Mouse (Mus musculus) small intestine, adult 10 weeks (tissue): Measurements from ENCODE around the gene Tdrd12. TPM values are rescaled to one million over a fixed set of nuclear protein-coding genes. Genes with fewer than 3 reads are reported as not detected.

Experiments
- polyA plus RNA-seq: library from polyadenylated mRNA; stranded (reverse); fragments of 350-450 nt; fragmentation: Illumina TruSeq; extraction: RNeasy Lipid Tissue Mini Kit (QIAGEN cat#74804); gene quantifications from one replicate; pipeline ENCODE4 v1.2.3, GENCODE M21; 2014; ENCODE audit warnings: low replicate concordance

Gene Tdrd12
- 0.78 TPM for polyA plus RNA-seq

GRCm38 (mm10) chr7:35537562-35537961, at the start of gene Tdrd12:
Gene Tdrd12, minus strand, starts transcription at chr7:35537745.

DNA sequence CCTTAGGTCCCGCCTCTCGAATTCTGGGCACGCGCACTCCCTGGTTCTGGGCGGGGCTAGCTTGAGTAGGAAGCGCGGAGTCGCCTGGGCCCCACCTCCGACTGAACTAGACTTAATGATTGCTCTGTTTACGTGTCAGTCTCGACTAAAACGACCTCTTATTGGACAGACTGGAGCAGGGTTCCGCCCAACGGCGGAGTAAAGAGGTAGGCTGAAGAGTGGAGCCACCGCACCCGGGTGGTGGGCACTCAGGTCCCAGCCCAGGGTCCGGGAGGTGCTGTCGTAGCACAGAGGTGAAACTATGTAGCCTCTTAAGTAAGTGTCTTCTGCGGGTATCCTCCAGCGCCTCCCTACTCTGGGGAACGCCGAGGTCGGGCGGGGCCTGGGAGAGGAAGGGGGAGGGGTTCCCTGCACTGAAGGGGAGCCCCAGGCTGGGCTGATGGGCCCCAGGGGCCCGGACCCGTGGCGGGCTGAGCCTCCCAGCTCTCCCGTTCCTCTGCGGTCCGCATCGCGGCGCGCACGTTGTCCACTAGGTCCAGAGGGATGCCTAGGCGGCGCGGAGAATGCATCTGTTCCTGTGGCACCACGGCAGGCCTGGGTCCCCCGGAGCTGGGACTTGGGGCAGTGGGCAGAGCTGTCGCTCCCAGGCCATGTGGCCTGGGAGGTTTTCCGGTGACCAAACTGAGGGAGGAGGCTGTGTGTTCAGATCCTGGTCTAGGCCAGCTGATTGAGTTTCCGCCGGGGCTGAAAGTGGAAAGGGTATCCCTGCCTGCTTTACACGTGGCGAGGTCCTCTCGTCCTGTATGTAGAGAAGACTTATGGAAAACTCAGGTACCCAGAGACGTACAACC, 48.7 kb upstream of the Tdrd12 start, which contains the start of gene Ankrd27:
TSS of gene Ankrd27 (plus strand) at position 190 of the 851 bp plus-strand sequence.

GRCm38 (mm10) chr7:35585191-35586054, 47.9 kb upstream of the Tdrd12 start, which contains the start of gene Rgs9bp:
Gene Rgs9bp, minus strand, starts transcription at chr7:35585582.

GRCm38 (mm10) chr7:35556205-35556603, 18.7 kb upstream of the Tdrd12 start, which contains the start of gene Nudt19:
Gene Nudt19, minus strand, starts transcription at chr7:35556304.

GRCm38 (mm10) chr7:35447996-35448846, 89.3 kb downstream of the Tdrd12 start, which contains the start of gene Slc7a9:
Gene Slc7a9, plus strand, starts transcription at chr7:35448796.

Other genes with a start within 250 kb of the Tdrd12 start
- 5.7 TPM for gene Gpatch1, start 219.3 kb downstream of the Tdrd12 start, polyA plus RNA-seq
- 65.6 TPM for gene Rhpn2, start 203.6 kb downstream of the Tdrd12 start, polyA plus RNA-seq
- gene Faap24, start 140.9 kb downstream of the Tdrd12 start, polyA plus RNA-seq, result 2.5 TPM
- 4.2 TPM for gene Cep89, start 140.7 kb downstream of the Tdrd12 start, polyA plus RNA-seq
- 54.2 TPM for gene Slc7a9, start 88.9 kb downstream of the Tdrd12 start, polyA plus RNA-seq
- 270 TPM for gene Nudt19, start 18.6 kb upstream of the Tdrd12 start, polyA plus RNA-seq
- not detected for gene Rgs9bp, start 47.8 kb upstream of the Tdrd12 start, polyA plus RNA-seq
- 4.5 TPM for gene Ankrd27, start 48.5 kb upstream of the Tdrd12 start, polyA plus RNA-seq
- 199 TPM for gene Pdcd5, start 109.8 kb upstream of the Tdrd12 start, polyA plus RNA-seq
- 3.2 TPM for gene Dpy19l3, start 216.7 kb upstream of the Tdrd12 start, polyA plus RNA-seq